Mouse (Mus musculus): ENCODE data around the gene Rap1gap2. TPM values are rescaled to one million over a fixed set of nuclear protein-coding genes. Genes with fewer than 3 reads are reported as not detected.

Rap1gap2 gene
- polyA plus RNA-seq, 1 experiment from 2014 or later, result 7.9 TPM

DNA sequence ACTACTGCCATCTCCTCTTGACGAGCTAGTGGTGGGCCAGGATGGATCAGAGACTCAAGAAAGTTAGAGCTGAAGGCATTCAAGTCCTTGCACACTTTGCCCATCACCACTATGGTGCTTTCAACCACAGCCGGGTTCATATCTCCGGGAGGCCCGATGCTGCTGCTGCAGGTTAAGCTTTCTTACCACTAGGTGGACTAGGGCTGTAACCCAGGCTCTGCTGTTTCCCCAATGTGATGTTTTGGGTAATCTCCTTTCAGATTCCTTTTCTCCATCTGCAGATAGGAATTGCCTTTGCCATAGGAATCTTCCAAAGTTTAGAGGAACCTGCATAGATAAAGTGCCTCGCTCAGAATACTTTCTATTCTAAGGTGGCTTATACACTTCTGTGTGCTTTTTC, 4.9 kb upstream of the Rap1gap2 start:
- Histone ChIP-seq H3K36me3 (ENCODE audit: control insufficient read depth, insufficient read depth) (no peaks in the 10 kb centered on the region), H3K4me3 (ENCODE audit: low read depth, low read length) (no peak overlapping the region), H3K27ac (ENCODE audit: low read depth, low read length) (no peak overlapping the region), H3K4me2 (replicated peaks; ENCODE audit: low read depth) (no peak overlapping the region), H3K9me3 (ENCODE audit: control insufficient read depth) (no peaks in the 10 kb centered on the region), H3K4me1 (replicated peaks; ENCODE audit: control insufficient read depth, insufficient read depth, low read length) (no peaks in the 10 kb centered on the region), H3K9ac (ENCODE audit: low read depth, low read length) (no peak overlapping the region), H3K27me3 (replicated peaks; ENCODE audit: control insufficient read depth, insufficient read depth, low read length) (peaks cover 44% of the 10 kb centered on the region)
- ATAC-seq, result no peak
- no peak for TF ChIP-seq CTCF (IDR thresholded peaks at IDR 0.05; ENCODE audit: low read depth)
- 48% methylated on average over 5 of the region's 5 CpGs for WGBS

DNA sequence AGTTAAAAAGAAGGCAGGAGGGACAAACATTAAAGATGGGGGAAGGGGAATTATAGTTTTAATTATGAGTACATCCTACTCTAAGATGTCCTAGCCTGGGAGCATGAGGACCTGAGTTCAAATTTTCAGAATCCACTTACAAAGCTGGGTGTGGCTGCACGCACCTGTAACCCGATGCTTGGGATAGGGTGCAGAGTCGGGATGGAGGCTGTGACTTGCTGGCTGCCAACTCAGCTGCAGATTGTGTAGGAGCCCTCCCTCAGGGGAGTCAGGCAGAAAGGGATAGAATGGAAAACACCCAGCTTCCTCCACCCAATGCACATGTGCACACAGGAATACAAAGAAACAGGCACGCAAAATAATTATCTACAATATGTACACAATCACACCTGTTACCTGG, 2.7 kb upstream of the Rap1gap2 start:
- no peak for ATAC-seq
- Histone ChIP-seq H3K36me3 (ENCODE audit: control insufficient read depth, insufficient read depth) (no peaks in the 10 kb centered on the region), H3K9me3 (ENCODE audit: control insufficient read depth) (no peaks in the 10 kb centered on the region), H3K9ac (ENCODE audit: low read depth, low read length) (no peak overlapping the region), H3K4me3 (ENCODE audit: low read depth, low read length) (no peak overlapping the region), H3K27ac (ENCODE audit: low read depth, low read length) (no peak overlapping the region), H3K27me3 (replicated peaks; ENCODE audit: control insufficient read depth, insufficient read depth, low read length) (peaks cover 40% of the 10 kb centered on the region), H3K4me2 (replicated peaks; ENCODE audit: low read depth) (no peak overlapping the region), H3K4me1 (replicated peaks; ENCODE audit: control insufficient read depth, insufficient read depth, low read length) (no peaks in the 10 kb centered on the region)
- 59% methylated on average over 4 of the region's 4 CpGs for WGBS
- no peak for TF ChIP-seq CTCF (IDR thresholded peaks at IDR 0.05; ENCODE audit: low read depth)

DNA sequence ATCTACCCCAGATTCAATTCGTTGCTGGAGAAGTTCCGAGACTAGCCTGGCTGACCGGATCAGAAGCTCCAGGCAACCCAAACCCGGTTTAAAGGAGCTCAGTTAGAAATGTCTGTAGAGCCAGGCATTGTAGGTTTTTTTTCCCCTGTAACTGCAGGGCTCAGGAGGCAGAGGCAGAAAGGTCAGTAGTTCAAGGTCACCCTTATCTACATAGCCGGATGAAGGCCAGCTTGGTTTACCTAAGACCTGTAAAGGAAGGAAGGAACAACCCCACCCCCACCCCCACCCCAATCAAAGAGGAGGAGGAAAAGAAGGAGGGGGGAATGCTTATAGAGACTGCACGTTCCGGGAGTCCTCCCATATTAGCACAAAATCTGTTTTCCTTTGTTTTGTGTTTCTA, 722 bp upstream of the Rap1gap2 start:
- H3K9me3 ChIP-seq (ENCODE audit: control insufficient read depth), result no peaks in the 10 kb centered on the region
- 8% methylated on average over 7 of the region's 7 CpGs for WGBS
- H3K4me1 ChIP-seq (replicated peaks; ENCODE audit: control insufficient read depth, insufficient read depth, low read length), result no peaks in the 10 kb centered on the region
- no peaks in the 10 kb centered on the region for H3K36me3 ChIP-seq (ENCODE audit: control insufficient read depth, insufficient read depth)
- no peak overlapping the region for H3K27ac ChIP-seq (ENCODE audit: low read depth, low read length)
- no peak overlapping the region for H3K9ac ChIP-seq (ENCODE audit: low read depth, low read length)
- peak overlapping the region; percentile 74; the same call in 1 of the 2 replicates for H3K4me2 ChIP-seq (replicated peaks; ENCODE audit: low read depth)
- no peak for TF ChIP-seq CTCF (IDR thresholded peaks at IDR 0.05; ENCODE audit: low read depth)
- peaks cover 37% of the 10 kb centered on the region for H3K27me3 ChIP-seq (replicated peaks; ENCODE audit: control insufficient read depth, insufficient read depth, low read length)
- H3K4me3 ChIP-seq (ENCODE audit: low read depth, low read length), result peak overlapping the region; percentile 39
- no peak for ATAC-seq

DNA sequence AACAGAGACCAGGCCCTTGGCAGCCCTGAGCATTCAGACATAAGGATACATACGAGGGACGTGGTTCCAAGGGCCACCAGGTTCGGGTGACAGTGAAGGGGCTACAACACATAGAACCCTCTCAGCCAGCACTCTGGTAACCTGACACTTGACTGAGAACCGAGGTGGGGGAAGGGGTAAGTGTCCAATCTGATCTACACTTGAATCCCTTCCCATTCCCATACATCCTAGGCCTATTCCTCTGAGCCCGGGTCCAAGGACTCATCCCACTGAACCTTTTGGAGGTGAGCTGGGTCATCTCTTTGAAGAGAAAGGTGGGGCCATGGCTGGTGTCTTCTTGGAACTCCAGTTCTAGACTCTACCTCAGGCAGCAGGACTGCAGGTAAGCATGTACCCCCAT, 647 bp downstream of the Rap1gap2 start:
- Histone ChIP-seq H3K4me2 (replicated peaks; ENCODE audit: low read depth) (no peak overlapping the region), H3K36me3 (ENCODE audit: control insufficient read depth, insufficient read depth) (no peaks in the 10 kb centered on the region), H3K4me1 (replicated peaks; ENCODE audit: control insufficient read depth, insufficient read depth, low read length) (no peaks in the 10 kb centered on the region), H3K9me3 (ENCODE audit: control insufficient read depth) (no peaks in the 10 kb centered on the region), H3K27me3 (replicated peaks; ENCODE audit: control insufficient read depth, insufficient read depth, low read length) (peaks cover 33% of the 10 kb centered on the region), H3K27ac (ENCODE audit: low read depth, low read length) (no peak overlapping the region), H3K4me3 (ENCODE audit: low read depth, low read length) (peak overlapping the region; percentile 39), H3K9ac (ENCODE audit: low read depth, low read length) (no peak overlapping the region)
- no peak for TF ChIP-seq CTCF (IDR thresholded peaks at IDR 0.05; ENCODE audit: low read depth)
- ATAC-seq, result no peak
- WGBS, result 43% methylated on average over 5 of the region's 5 CpGs

DNA sequence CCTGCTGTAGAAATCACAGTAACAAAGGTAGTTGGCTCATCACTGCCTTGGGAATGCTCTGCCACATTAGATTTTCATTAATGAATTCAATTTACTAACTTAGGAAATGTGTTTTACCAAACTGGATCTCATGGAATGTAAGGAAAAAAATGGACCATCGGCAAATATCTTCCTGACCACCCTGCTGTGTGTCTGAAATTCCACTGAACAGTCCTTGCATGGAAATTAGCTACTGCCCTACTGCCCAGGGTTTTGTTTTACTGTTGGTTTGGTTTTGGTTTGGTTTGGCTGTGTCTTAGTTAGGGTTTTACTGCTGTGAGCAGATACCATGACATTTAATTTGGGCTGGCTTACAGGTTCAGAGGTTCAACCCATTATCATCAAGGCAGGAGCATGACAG, 8.4 kb downstream of the Rap1gap2 start:
- Histone ChIP-seq H3K9me3 (ENCODE audit: control insufficient read depth) (no peaks in the 10 kb centered on the region; the same call in 1 of the 2 replicates), H3K4me2 (replicated peaks; ENCODE audit: low read depth) (no peak overlapping the region), H3K4me3 (ENCODE audit: low read depth, low read length) (no peak overlapping the region), H3K36me3 (ENCODE audit: control insufficient read depth, insufficient read depth) (no peaks in the 10 kb centered on the region), H3K4me1 (replicated peaks; ENCODE audit: control insufficient read depth, insufficient read depth, low read length) (no peaks in the 10 kb centered on the region), H3K27me3 (replicated peaks; ENCODE audit: control insufficient read depth, insufficient read depth, low read length) (no peaks in the 10 kb centered on the region), H3K27ac (ENCODE audit: low read depth, low read length) (no peak overlapping the region), H3K9ac (ENCODE audit: low read depth, low read length) (no peak overlapping the region)
- no peak for TF ChIP-seq CTCF (IDR thresholded peaks at IDR 0.05; ENCODE audit: low read depth)
- 87% methylated on average over 1 of the region's 1 CpGs for WGBS
- no peak for ATAC-seq

DNA sequence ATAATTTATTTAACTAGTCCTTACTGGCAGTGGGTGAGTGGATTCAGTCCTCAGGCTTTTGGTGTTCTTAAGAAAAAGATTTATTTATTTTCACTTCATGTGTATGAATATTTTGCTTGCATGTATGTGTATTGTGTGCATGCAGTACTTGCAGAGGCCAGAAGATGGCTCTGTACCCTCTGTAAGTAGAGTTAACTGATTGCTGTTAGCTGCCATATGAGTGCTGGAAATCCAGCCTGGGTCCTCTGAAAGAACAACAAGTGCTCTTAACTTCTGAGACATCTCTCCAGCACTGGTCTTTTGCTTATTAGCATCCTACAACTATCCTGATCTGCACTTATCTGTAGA, 12.8 kb downstream of the Rap1gap2 start:
- ATAC-seq, result no peak
- Histone ChIP-seq H3K4me2 (replicated peaks; ENCODE audit: low read depth) (no peak overlapping the region), H3K9ac (ENCODE audit: low read depth, low read length) (no peak overlapping the region), H3K4me3 (ENCODE audit: low read depth, low read length) (no peak overlapping the region), H3K27ac (ENCODE audit: low read depth, low read length) (no peak overlapping the region), H3K27me3 (replicated peaks; ENCODE audit: control insufficient read depth, insufficient read depth, low read length) (no peaks in the 10 kb centered on the region; the same call in 1 of the 2 replicates), H3K36me3 (ENCODE audit: control insufficient read depth, insufficient read depth) (no peaks in the 10 kb centered on the region), H3K4me1 (replicated peaks; ENCODE audit: control insufficient read depth, insufficient read depth, low read length) (no peaks in the 10 kb centered on the region), H3K9me3 (ENCODE audit: control insufficient read depth) (no peaks in the 10 kb centered on the region; the same call in 1 of the 2 replicates)
- TF ChIP-seq CTCF (IDR thresholded peaks at IDR 0.05; ENCODE audit: low read depth), result peak; percentile 49

Measured in intestine, postnatal 0 days (tissue).